Mouse (Mus musculus) intestine, embryonic 16.5 days (tissue): ENCODE measurements around the gene Mthfd1l. TPM values are rescaled to one million over a fixed set of nuclear protein-coding genes. Genes with fewer than 3 reads are reported as not detected.

Source experiments
- ATAC-seq: fragments of 200-750 bp; cut with Nextera tagmentation; 2 replicates; pipeline ENCODE4 v1.8.0; 2017; ENCODE audit warnings: moderate TSS enrichment, moderate library complexity
- H3K27ac ChIP-seq: fragments of 300-500 bp; sonication (generic); 2 replicates; pipeline ENCODE4 v1.5.1; 2014; ENCODE audit warnings: mild to moderate bottlenecking, low read length
- H3K27me3 ChIP-seq: fragments of 300-500 bp; sonication (generic); replicated peaks from 2 replicates; pipeline ENCODE4 v1.6.1; 2014; ENCODE audit warnings: low read length, control low read depth, mixed read lengths; ENCODE audit not compliant: control insufficient read depth, insufficient read depth
- H3K36me3 ChIP-seq: fragments of 300-500 bp; sonication (generic); 2 replicates; pipeline ENCODE4 v1.6.1; 2014; ENCODE audit warnings: low read length, control low read depth; ENCODE audit not compliant: control insufficient read depth, insufficient read depth
- H3K4me1 ChIP-seq: fragments of 300-500 bp; sonication (generic); 2 replicates; pipeline ENCODE4 v1.6.1; 2014; ENCODE audit warnings: low read length, control low read depth, mixed read lengths; ENCODE audit not compliant: control insufficient read depth, insufficient read depth
- H3K4me2 ChIP-seq: fragments of 300-500 bp; sonication (generic); 2 replicates; pipeline ENCODE4 v1.6.1; 2014; ENCODE audit warnings: low read depth, low read length, control low read depth
- H3K4me3 ChIP-seq: fragments of 300-500 bp; sonication (generic); 2 replicates; pipeline ENCODE4 v1.5.1; 2014; ENCODE audit warnings: mild to moderate bottlenecking, low read length
- H3K9ac ChIP-seq: fragments of 300-500 bp; sonication (generic); 2 replicates; pipeline ENCODE4 v1.6.1; 2014; ENCODE audit warnings: low read depth, low read length
- H3K9me3 ChIP-seq: fragments of 300-500 bp; sonication (generic); 2 replicates; pipeline ENCODE4 v1.6.1; 2016; ENCODE audit warnings: low read length, control low read depth; ENCODE audit not compliant: control insufficient read depth
- WGBS: fragments of 180-500 bp; shearing (Covaris S2); extraction: QIAGEN DNeasy Blood & Tissue Kit; methylation state at CpG from one replicate; pipeline ENCODE4 v1.1.7; 2014; 5-methylcytosine and 5-hydroxymethylcytosine counted together
- polyA plus RNA-seq: library from polyadenylated mRNA; unstranded; fragments of >200 nt; fragmentation: Nextera tagmentation; extraction: Ambion mirVana; gene quantifications from 2 replicates; pipeline ENCODE4 v1.2.1, GENCODE M21; 2015

Gene Mthfd1l
- polyA plus RNA-seq, 1 experiment from 2014 or later: 18.4 TPM

DNA sequence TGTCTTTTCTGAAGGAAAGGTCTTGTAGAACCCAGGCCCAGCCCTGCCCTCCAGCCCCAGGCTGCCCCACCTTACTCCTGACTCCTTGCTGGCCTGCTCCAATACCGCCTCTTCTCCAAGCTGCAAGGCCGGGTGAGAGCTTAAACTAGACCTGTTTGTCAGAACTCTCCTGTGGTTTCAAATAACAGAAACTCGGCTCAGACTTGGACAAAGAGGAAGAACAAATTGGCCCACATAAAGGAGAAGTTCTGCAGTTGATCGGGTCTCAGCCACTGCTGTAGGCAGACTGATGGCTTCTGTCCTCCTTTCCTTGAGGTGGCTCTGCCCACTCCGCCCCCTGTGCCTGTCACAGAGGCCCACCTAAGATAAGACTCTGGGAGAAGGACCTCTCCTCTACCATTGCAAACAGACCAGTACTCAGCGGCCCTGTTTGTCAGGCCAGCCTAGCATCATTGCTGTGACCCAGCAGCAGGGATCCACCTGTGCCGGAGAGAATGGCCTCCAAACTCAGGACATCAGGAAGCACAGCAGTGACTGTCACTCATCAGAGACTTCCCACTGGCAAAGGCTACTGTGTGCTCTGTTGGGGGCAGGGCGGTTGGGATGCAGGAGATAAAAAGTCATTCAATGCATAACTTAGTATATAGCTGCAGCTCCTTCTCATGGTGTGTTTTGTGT, 153.6 kb downstream of the Mthfd1l start:
- no peak overlapping the region for H3K9ac ChIP-seq
- 61% methylated on average over 8 of the region's 8 CpGs for WGBS
- H3K4me1 ChIP-seq: peaks cover 7% of the 10 kb centered on the region; the same call in 1 of the 2 replicates
- no peaks in the 10 kb centered on the region for H3K36me3 ChIP-seq
- no peaks in the 10 kb centered on the region for H3K27me3 ChIP-seq
- H3K9me3 ChIP-seq: no peaks in the 10 kb centered on the region
- ATAC-seq: no peak
- no peak overlapping the region for H3K4me2 ChIP-seq
- H3K4me3 ChIP-seq: no peak overlapping the region
- peak overlapping the region; percentile 7; the same call in 1 of the 2 replicates for H3K27ac ChIP-seq

GRCm38 (mm10) chr10:4128411-4128810, 155.5 kb downstream of the Mthfd1l start:
- no peak overlapping the region for H3K4me3 ChIP-seq
- no peak overlapping the region for H3K4me2 ChIP-seq
- ATAC-seq: no peak

GRCm38 (mm10) chr10:4128915-4129314, 156.0 kb downstream of the Mthfd1l start:
- Histone ChIP-seq H3K27ac (no peak overlapping the region; the same call in 1 of the 2 replicates), H3K9ac (no peak overlapping the region), H3K9me3 (no peaks in the 10 kb centered on the region), H3K36me3 (no peaks in the 10 kb centered on the region), H3K4me1 (peaks cover 6% of the 10 kb centered on the region), H3K27me3 (no peaks in the 10 kb centered on the region), H3K4me3 (no peak overlapping the region), H3K4me2 (no peak overlapping the region)
- ATAC-seq: no peak
- WGBS: 68% methylated on average over 4 of the region's 4 CpGs

More at GRCm38 (mm10) chr10:4128411-4128810, 155.5 kb downstream of the Mthfd1l start:
- Histone ChIP-seq H3K36me3 (no peaks in the 10 kb centered on the region), H3K27ac (no peak overlapping the region), H3K4me1 (peaks cover 6% of the 10 kb centered on the region), H3K27me3 (no peaks in the 10 kb centered on the region), H3K9me3 (no peaks in the 10 kb centered on the region), H3K9ac (no peak overlapping the region)
- WGBS: 77% methylated on average over 10 of the region's 10 CpGs

GRCm38 (mm10) chr10:4129461-4129860, 156.5 kb downstream of the Mthfd1l start:
- Histone ChIP-seq H3K27me3 (no peaks in the 10 kb centered on the region), H3K27ac (no peak overlapping the region), H3K9me3 (no peaks in the 10 kb centered on the region), H3K9ac (no peak overlapping the region), H3K4me1 (peaks cover 5% of the 10 kb centered on the region), H3K4me2 (no peak overlapping the region), H3K4me3 (no peak overlapping the region), H3K36me3 (no peaks in the 10 kb centered on the region)
- ATAC-seq: no peak
- 78% methylated on average over 8 of the region's 8 CpGs for WGBS

DNA sequence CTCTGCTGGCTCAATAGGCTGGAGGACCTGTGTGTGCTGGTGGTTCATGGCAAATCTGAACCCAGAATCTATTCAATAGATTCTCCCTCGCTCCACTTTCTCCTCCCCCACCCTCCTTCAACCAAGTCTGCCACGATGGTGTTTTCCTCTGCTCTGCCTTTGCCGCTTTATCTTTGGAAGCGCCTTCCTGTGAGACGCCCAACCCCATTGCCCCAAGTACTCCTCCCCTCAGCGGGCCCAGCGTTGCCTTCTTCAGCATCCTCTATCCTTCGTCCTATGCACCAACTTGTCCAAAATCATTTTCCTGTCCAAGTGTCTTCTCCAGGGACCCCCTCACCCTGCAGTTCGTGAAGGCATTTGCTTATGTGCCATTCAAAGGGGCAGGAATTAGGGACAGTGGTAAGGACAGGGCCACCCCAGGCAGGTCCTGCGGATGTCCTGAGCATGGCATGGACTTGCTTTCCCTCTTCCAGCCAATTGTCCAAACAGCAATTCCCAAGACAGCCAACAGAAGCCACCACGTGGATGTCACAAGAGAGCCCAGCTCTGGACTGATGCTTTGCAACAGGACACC, 157.2 kb downstream of the Mthfd1l start:
- Histone ChIP-seq H3K4me2 (no peak overlapping the region), H3K27me3 (no peaks in the 10 kb centered on the region), H3K27ac (no peak overlapping the region), H3K4me3 (no peak overlapping the region), H3K36me3 (no peaks in the 10 kb centered on the region), H3K9me3 (no peaks in the 10 kb centered on the region), H3K9ac (no peak overlapping the region), H3K4me1 (peaks cover 3% of the 10 kb centered on the region; the same call in 1 of the 2 replicates)
- ATAC-seq: no peak
- 87% methylated on average over 11 of the region's 11 CpGs for WGBS

DNA sequence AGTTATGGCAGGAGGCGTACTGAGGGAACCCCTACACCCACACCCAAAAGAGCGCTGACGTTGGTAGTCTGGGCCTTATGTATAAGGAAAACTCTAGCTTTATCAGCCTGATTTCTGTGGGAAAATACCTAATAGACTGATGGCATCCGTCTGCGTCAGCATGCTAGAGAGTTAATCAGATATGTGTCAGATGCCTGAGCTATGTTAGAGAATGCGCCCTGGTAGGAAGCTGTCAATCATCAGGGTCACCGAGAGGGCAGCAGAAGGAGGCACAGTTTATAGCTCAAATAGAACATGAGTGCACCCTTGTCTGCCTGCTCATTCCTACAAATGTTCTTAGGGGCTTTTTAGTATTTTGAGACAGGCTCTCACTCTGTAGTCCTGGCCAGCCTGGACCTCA, 159.8 kb downstream of the Mthfd1l start:
- no peak overlapping the region for H3K4me3 ChIP-seq
- H3K9me3 ChIP-seq: no peaks in the 10 kb centered on the region
- H3K27me3 ChIP-seq: no peaks in the 10 kb centered on the region
- no peak overlapping the region for H3K4me2 ChIP-seq
- no peak overlapping the region for H3K27ac ChIP-seq
- H3K4me1 ChIP-seq: no peaks in the 10 kb centered on the region; the same call in 1 of the 2 replicates
- no peaks in the 10 kb centered on the region for H3K36me3 ChIP-seq
- peak; percentile 44; the same call in 1 of the 2 replicates for ATAC-seq
- WGBS: 56% methylated on average over 7 of the region's 7 CpGs
- no peak overlapping the region for H3K9ac ChIP-seq

DNA sequence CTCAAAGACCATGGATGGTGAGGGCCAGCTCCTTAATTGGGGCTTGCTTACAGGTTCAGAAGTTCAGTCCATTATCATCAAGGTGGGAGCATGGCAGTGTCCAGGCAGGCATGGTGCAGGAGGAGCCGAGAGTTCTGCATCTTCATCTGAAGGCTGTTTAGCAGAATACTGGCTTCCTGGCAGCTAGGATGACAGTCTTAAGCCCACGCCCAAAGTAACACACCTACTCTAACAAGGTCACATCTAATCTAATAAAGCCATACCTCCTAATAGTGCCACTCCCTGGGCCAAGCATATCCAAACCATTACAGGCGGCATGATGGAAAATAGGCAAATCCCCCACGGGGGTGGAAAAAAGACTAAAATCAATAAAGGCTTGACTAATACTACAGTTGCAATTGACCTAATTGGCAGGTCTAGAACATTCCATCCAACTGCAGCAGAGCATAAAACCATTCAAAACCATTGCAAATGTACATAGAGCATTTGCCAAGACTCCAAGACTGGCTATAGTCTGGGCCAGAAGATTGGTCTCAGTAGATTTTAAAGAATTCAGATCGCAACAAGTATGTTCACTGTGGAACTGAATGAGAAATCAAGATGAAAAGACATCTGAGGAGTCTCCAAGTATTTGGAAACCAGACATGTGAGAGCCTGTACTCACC, 162.3 kb downstream of the Mthfd1l start:
- H3K9me3 ChIP-seq: no peaks in the 10 kb centered on the region
- H3K4me2 ChIP-seq: no peak overlapping the region
- no peaks in the 10 kb centered on the region for H3K27me3 ChIP-seq
- no peak overlapping the region for H3K27ac ChIP-seq
- H3K36me3 ChIP-seq: no peaks in the 10 kb centered on the region
- H3K4me3 ChIP-seq: no peak overlapping the region
- no peaks in the 10 kb centered on the region; the same call in 1 of the 2 replicates for H3K4me1 ChIP-seq
- ATAC-seq: no peak
- no peak overlapping the region for H3K9ac ChIP-seq
- whole genome bisulfite sequencing: 89% methylated on average over 5 of the region's 5 CpGs

DNA sequence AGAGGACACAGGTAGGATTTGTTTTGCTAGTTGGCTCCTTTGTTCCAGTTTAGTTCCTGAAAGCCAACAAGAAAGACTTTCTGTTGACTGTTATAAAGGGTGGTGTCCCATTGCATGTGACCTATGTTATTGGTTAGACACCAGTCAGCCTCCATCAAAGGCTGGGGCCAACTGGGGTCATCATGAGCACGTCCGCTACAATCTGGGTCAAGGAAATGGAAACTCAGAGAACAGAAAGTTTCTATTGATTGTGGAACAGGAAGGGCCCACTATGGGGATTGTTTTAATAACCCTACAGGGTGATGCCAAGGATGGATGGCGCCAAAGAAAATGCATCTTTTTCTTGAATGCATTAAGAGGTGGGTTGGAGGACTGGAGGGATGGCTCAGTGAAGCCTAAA, 166.6 kb downstream of the Mthfd1l start:
- H3K27ac ChIP-seq: no peak overlapping the region
- no peak for ATAC-seq
- whole genome bisulfite sequencing: 84% methylated on average over 3 of the region's 3 CpGs
- no peaks in the 10 kb centered on the region for H3K27me3 ChIP-seq
- H3K9me3 ChIP-seq: no peaks in the 10 kb centered on the region
- H3K9ac ChIP-seq: no peak overlapping the region
- no peaks in the 10 kb centered on the region for H3K36me3 ChIP-seq
- H3K4me2 ChIP-seq: no peak overlapping the region
- H3K4me1 ChIP-seq: no peaks in the 10 kb centered on the region
- H3K4me3 ChIP-seq: no peak overlapping the region

GRCm38 (mm10) chr10:4141689-4142088, 168.8 kb downstream of the Mthfd1l start:
- Histone ChIP-seq H3K27ac (no peak overlapping the region), H3K4me3 (no peak overlapping the region), H3K9me3 (no peaks in the 10 kb centered on the region), H3K9ac (no peak overlapping the region), H3K4me1 (0 out of 2 replicates have a peak, but pooled peaks cover 4% of the 10 kb centered on the region), H3K36me3 (no peaks in the 10 kb centered on the region), H3K4me2 (no peak overlapping the region), H3K27me3 (no peaks in the 10 kb centered on the region)
- WGBS: 76% methylated on average over 7 of the region's 7 CpGs
- ATAC-seq: no peak
